Mouse (Mus musculus): Measurements from ENCODE around the gene Uxs1. TPM values are rescaled to one million over a fixed set of nuclear protein-coding genes. Genes with fewer than 3 reads are reported as not detected.
A peak's percentile ranks its signal among the peaks of the same experiment; 100 is the strongest.

Uxs1 gene
- polyA plus RNA-seq (2012; rRNA removed) = 36.3 and 37.3 TPM in 2 replicates

DNA sequence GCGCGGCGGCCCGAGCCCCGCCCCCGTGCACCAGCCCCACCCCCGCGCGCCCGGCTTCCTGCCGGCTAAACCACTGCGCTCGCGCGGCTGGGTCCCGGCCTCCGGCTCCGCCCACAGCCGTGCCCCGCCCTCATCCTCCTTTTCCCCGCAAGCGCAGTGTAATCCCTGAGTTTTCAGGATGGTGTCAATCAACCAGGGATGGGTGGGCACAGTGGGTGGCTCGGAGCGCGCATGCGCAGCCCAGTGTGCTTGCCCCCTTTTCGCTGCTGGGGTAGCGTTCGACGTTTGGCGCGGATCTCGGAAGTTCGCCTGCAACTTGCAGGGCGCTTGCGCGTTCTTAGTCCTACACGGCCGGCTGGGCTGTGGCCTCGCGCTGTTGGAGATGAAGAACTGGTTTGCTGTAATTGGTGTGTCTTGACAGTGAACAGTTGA lies at the start of gene Uxs1:
TSS of gene Uxs1 (minus strand) at position 38 of the 432 bp plus-strand sequence.
- TF ChIP-seq POLR2A (IDR thresholded peaks at IDR 0.05; ENCODE audit: borderline replicate concordance, insufficient read depth, low read length) = peak; percentile 74
- TF ChIP-seq CTCF (IDR thresholded peaks at IDR 0.05; ENCODE audit: borderline replicate concordance, insufficient read depth, low read depth, low read length) = no peak

DNA sequence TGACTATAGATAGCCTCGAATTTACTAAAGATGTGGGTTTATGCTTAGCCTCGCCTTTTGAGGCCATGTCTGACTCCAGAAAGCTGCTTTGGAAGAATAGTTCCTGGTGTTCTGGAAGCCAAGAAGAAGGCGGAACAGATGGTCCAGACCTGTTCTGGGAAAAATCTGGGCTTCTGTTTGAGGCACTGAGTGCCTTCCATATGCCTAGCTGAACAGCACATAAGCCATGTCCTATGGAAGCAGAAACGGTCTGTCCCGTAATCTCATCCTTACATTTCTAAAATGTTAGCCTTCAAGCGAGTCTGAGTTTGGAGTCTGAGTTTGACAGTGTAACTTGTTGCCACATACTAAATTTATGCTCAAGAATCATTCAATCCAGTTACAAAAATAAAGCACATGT lies 49.6 kb upstream of the Uxs1 start:
- H3K4me1 ChIP-seq (ENCODE audit: control insufficient read depth, insufficient read depth, low read length) = no peaks in the 10 kb centered on the region; the same call in 1 of the 2 replicates
- TF ChIP-seq CTCF (IDR thresholded peaks at IDR 0.05; ENCODE audit: borderline replicate concordance, insufficient read depth, low read depth, low read length) = no peak
- no peak overlapping the region for H3K27ac ChIP-seq (ENCODE audit: insufficient read depth, low read length)
- no peak overlapping the region for H3K4me3 ChIP-seq (replicated peaks; ENCODE audit: insufficient read depth, low read depth, low read length)
- no peaks in the 10 kb centered on the region for H3K27me3 ChIP-seq (ENCODE audit: control insufficient read depth, insufficient read depth, low read length)
- WGBS = 24% methylated on average over 6 of the region's 6 CpGs
- DNase-seq = peak; percentile 23 to 68

More for the DNA sequence above, at the start of gene Uxs1:
- peak within 1 kb of the TSS; percentile 57 for H3K27ac ChIP-seq (ENCODE audit: insufficient read depth, low read length)
- H3K27me3 ChIP-seq (ENCODE audit: control insufficient read depth, insufficient read depth, low read length) = no peaks in the 10 kb centered on the region
- peak; percentile 99 for DNase-seq
- H3K4me1 ChIP-seq (ENCODE audit: control insufficient read depth, insufficient read depth, low read length) = peaks cover 7% of the 10 kb centered on the region; the same call in 1 of the 2 replicates
- H3K4me3 ChIP-seq (replicated peaks; ENCODE audit: insufficient read depth, low read depth, low read length) = peak within 1 kb of the TSS; percentile 75
- under 1% methylated on average over 41 of the region's 41 CpGs for WGBS

DNA sequence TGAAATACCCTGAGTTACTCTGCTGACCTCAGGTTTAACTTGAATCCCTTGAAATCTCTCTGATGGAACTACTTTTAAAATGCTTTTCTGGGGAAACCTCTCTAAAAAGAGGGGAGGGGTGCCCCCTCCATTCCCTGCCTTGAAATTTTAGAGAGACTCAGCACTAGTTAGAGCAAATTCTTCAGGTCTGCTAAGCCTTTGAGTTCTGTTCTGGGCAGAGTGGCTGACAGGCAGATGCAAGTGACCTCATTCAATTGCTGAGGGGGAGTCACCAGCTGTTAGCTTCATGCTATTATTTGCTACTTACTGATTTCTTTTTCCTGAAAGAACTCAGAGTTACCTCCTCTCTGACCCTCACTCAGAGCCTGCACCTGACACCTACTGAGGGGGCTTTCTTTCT lies 43.5 kb upstream of the Uxs1 start:
- Histone ChIP-seq H3K4me3 (replicated peaks; ENCODE audit: insufficient read depth, low read depth, low read length) (no peak overlapping the region), H3K27me3 (ENCODE audit: control insufficient read depth, insufficient read depth, low read length) (no peaks in the 10 kb centered on the region), H3K27ac (ENCODE audit: insufficient read depth, low read length) (no peak overlapping the region), H3K4me1 (ENCODE audit: control insufficient read depth, insufficient read depth, low read length) (no peaks in the 10 kb centered on the region)
- TF ChIP-seq CTCF (IDR thresholded peaks at IDR 0.05; ENCODE audit: borderline replicate concordance, insufficient read depth, low read depth, low read length) (no peak), POLR2A (IDR thresholded peaks at IDR 0.05; ENCODE audit: borderline replicate concordance, insufficient read depth, low read length) (no peak)
- no peak for DNase-seq

DNA sequence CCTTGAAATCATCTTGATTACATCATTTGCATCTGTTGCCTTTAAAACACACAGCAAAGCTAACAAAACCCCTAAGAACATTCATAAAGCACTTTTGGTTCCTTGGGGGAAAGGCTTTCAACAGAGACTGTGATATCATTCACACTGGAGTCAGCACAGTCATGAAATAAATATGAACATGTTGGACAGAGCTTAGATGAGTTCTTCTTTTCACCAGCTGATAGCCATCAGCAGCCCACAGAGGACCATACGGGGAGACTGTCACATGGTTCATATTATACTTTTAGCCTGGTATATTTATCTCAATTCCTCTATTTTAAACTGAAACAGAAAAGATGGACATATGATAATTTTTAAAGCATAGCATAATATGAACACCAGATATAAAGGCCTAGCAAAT lies 40.9 kb upstream of the Uxs1 start:
- no peak for TF ChIP-seq CTCF (IDR thresholded peaks at IDR 0.05; ENCODE audit: borderline replicate concordance, insufficient read depth, low read depth, low read length)
- TF ChIP-seq POLR2A (IDR thresholded peaks at IDR 0.05; ENCODE audit: borderline replicate concordance, insufficient read depth, low read length) = no peak
- no peak overlapping the region for H3K27ac ChIP-seq (ENCODE audit: insufficient read depth, low read length)
- WGBS = 78% methylated on average over 1 of the region's 1 CpGs
- no peaks in the 10 kb centered on the region for H3K4me1 ChIP-seq (ENCODE audit: control insufficient read depth, insufficient read depth, low read length)
- no peak for DNase-seq
- H3K4me3 ChIP-seq (replicated peaks; ENCODE audit: insufficient read depth, low read depth, low read length) = no peak overlapping the region
- no peaks in the 10 kb centered on the region for H3K27me3 ChIP-seq (ENCODE audit: control insufficient read depth, insufficient read depth, low read length)

DNA sequence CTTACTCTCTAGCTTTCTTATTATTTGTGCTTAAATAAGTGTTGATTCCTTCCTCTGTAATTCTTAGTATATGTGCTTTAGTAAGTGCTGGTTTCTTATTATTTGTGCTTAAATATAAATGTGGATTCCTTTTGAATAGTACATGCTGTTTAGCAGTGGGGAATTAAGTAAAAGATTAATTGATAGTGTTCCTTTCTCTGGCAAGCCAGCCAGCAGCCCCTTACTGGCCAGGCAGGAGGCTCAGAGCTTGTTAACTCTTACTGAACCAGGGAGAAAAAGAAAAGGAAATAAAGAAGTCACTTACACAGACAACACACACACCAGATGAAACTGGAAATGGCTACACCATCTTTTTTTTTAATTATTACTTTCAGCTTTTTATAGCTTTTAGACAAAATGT lies 37.2 kb upstream of the Uxs1 start:
- no peak overlapping the region for H3K4me3 ChIP-seq (replicated peaks; ENCODE audit: insufficient read depth, low read depth, low read length)
- no peaks in the 10 kb centered on the region for H3K27me3 ChIP-seq (ENCODE audit: control insufficient read depth, insufficient read depth, low read length)
- DNase-seq = no peak
- TF ChIP-seq POLR2A (IDR thresholded peaks at IDR 0.05; ENCODE audit: borderline replicate concordance, insufficient read depth, low read length) = no peak
- no peak for TF ChIP-seq CTCF (IDR thresholded peaks at IDR 0.05; ENCODE audit: borderline replicate concordance, insufficient read depth, low read depth, low read length)
- no peaks in the 10 kb centered on the region for H3K4me1 ChIP-seq (ENCODE audit: control insufficient read depth, insufficient read depth, low read length)
- no peak overlapping the region for H3K27ac ChIP-seq (ENCODE audit: insufficient read depth, low read length)

DNA sequence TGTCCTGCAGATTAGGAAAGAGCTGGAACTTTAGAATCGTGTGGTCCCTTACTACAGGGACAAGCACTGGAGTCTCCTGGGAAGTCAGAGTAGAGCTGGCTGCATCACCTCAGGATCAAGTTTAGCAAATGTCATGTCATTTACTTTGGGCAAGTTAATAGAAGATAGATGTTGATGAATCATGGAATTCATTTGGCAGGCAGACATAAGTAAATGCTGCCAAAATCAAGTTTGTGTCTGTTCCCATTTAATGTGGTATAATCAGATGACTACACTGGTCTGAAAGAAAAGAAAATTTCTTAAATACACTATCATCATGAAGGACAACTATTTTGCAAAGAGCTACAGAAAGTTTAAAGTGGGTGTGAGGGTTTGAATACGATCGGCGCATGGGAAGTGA lies 35.0 kb upstream of the Uxs1 start:
- TF ChIP-seq CTCF (IDR thresholded peaks at IDR 0.05; ENCODE audit: borderline replicate concordance, insufficient read depth, low read depth, low read length) (no peak), POLR2A (IDR thresholded peaks at IDR 0.05; ENCODE audit: borderline replicate concordance, insufficient read depth, low read length) (no peak)
- DNase-seq = no peak
- Histone ChIP-seq H3K4me1 (ENCODE audit: control insufficient read depth, insufficient read depth, low read length) (no peaks in the 10 kb centered on the region), H3K27me3 (ENCODE audit: control insufficient read depth, insufficient read depth, low read length) (no peaks in the 10 kb centered on the region), H3K4me3 (replicated peaks; ENCODE audit: insufficient read depth, low read depth, low read length) (no peak overlapping the region), H3K27ac (ENCODE audit: insufficient read depth, low read length) (no peak overlapping the region)
- 86% methylated on average over 4 of the region's 4 CpGs for WGBS

DNA sequence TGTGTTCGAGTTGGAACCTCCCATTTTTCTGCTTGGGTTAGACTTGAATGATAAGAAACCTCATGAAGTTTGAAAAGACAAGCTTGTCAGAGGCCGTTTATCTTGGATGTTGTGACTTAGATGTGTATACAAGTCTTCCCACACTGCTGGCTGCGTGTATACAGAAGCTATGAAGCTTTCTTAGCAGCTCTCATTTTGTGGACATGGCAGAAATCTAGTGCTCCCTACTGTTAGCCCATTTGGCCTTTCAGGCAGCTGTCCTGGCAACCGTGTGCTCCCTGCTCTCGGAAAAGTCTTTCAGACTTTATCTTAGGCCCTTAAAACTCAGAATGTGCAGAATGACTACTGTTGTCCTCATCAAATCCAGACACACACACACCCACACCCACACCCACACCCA lies 31.4 kb upstream of the Uxs1 start:
- Histone ChIP-seq H3K4me1 (ENCODE audit: control insufficient read depth, insufficient read depth, low read length) (no peaks in the 10 kb centered on the region), H3K27ac (ENCODE audit: insufficient read depth, low read length) (no peak overlapping the region), H3K27me3 (ENCODE audit: control insufficient read depth, insufficient read depth, low read length) (no peaks in the 10 kb centered on the region), H3K4me3 (replicated peaks; ENCODE audit: insufficient read depth, low read depth, low read length) (no peak overlapping the region)
- WGBS = 55% methylated on average over 5 of the region's 5 CpGs
- TF ChIP-seq POLR2A (IDR thresholded peaks at IDR 0.05; ENCODE audit: borderline replicate concordance, insufficient read depth, low read length) (no peak), CTCF (IDR thresholded peaks at IDR 0.05; ENCODE audit: borderline replicate concordance, insufficient read depth, low read depth, low read length) (no peak)
- DNase-seq = no peak

DNA sequence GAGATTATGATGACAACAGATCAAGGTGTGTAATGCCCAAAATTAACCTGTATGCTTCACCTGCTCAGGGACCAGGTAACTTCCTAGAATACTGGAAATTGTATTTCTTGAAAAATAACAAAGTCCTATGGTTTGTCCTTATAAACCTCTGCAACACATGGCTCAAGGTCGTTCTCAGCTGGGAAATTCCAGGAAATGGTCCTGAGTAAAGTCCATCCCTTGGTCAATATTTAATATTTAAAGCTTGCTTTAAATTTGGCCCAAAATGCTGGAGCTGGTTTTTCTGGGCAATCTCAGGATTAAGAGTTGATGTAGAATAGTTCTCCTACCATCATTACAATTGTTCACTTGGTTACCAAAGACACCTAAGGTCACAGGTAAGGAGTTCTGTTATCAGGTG lies 30.1 kb upstream of the Uxs1 start:
- DNase-seq = no peak
- Histone ChIP-seq H3K27ac (ENCODE audit: insufficient read depth, low read length) (no peak overlapping the region), H3K4me1 (ENCODE audit: control insufficient read depth, insufficient read depth, low read length) (no peaks in the 10 kb centered on the region), H3K27me3 (ENCODE audit: control insufficient read depth, insufficient read depth, low read length) (no peaks in the 10 kb centered on the region), H3K4me3 (replicated peaks; ENCODE audit: insufficient read depth, low read depth, low read length) (no peak overlapping the region)
- TF ChIP-seq POLR2A (IDR thresholded peaks at IDR 0.05; ENCODE audit: borderline replicate concordance, insufficient read depth, low read length) (no peak), CTCF (IDR thresholded peaks at IDR 0.05; ENCODE audit: borderline replicate concordance, insufficient read depth, low read depth, low read length) (no peak)
- WGBS = 79% methylated on average over 1 of the region's 1 CpGs
